Mouse (Mus musculus) embryonic facial prominence, embryonic 13.5 days (tissue): ENCODE results near the gene Gata2. TPM values are rescaled to one million over a fixed set of nuclear protein-coding genes. Genes with fewer than 3 reads are reported as not detected.
A peak's percentile ranks its signal among the peaks of the same experiment; 100 is the strongest.

Experiments
- ATAC-seq: fragments of 200-750 bp; cut with Nextera tagmentation; 2 replicates; pipeline ENCODE4 v1.8.0; 2017; ENCODE audit warnings: low read depth; ENCODE audit not compliant: insufficient number of reproducible peaks, insufficient read depth, low FRiP score, low TSS enrichment
- H3K27ac ChIP-seq: fragments of 300-500 bp; sonication (generic); 2 replicates; pipeline ENCODE4 v1.5.1; 2015; ENCODE audit warnings: moderate library complexity, mild to moderate bottlenecking, inconsistent platforms
- H3K27me3 ChIP-seq: fragments of 300-500 bp; sonication (generic); 2 replicates; pipeline ENCODE4 v1.6.1; 2015; ENCODE audit warnings: mild to moderate bottlenecking, inconsistent platforms
- H3K36me3 ChIP-seq: fragments of 300-500 bp; sonication (generic); 2 replicates; pipeline ENCODE4 v1.6.1; 2015; ENCODE audit warnings: mild to moderate bottlenecking, inconsistent platforms
- H3K4me1 ChIP-seq: fragments of 300-500 bp; sonication (generic); 2 replicates; pipeline ENCODE4 v1.6.1; 2015; ENCODE audit warnings: inconsistent platforms
- H3K4me2 ChIP-seq: fragments of 300-500 bp; sonication (generic); 2 replicates; pipeline ENCODE4 v1.6.1; 2015; ENCODE audit warnings: moderate library complexity, mild to moderate bottlenecking, inconsistent platforms
- H3K4me3 ChIP-seq: fragments of 300-500 bp; sonication (generic); 2 replicates; pipeline ENCODE4 v1.5.1; 2015; ENCODE audit warnings: mild to moderate bottlenecking, inconsistent platforms
- H3K9ac ChIP-seq: fragments of 300-500 bp; sonication (generic); 2 replicates; pipeline ENCODE4 v1.6.1; 2015; ENCODE audit warnings: mild to moderate bottlenecking, inconsistent platforms
- H3K9me3 ChIP-seq: fragments of 300-500 bp; sonication (generic); 2 replicates; pipeline ENCODE4 v1.6.1; 2016; ENCODE audit warnings: inconsistent platforms
- WGBS: fragments of 180-500 bp; shearing (Covaris S2); methylation state at CpG from one replicate; pipeline ENCODE4 v1.1.7; 2015; ENCODE audit warnings: mixed read lengths; 5-methylcytosine and 5-hydroxymethylcytosine counted together
- polyA plus RNA-seq: library from polyadenylated mRNA; unstranded; fragments of >200 nt; fragmentation: Nextera tagmentation; extraction: Ambion mirVana; gene quantifications from 2 replicates; pipeline ENCODE4 v1.2.1, GENCODE M21; 2015

Gene Gata2
- polyA plus RNA-seq, 1 experiment from 2014 or later = 54.9 TPM

GRCm38 (mm10) chr6:88216199-88216598, 22.5 kb downstream of the Gata2 start:
- Histone ChIP-seq H3K4me1 (no peaks in the 10 kb centered on the region), H3K4me3 (no peak overlapping the region), H3K4me2 (no peak overlapping the region), H3K27ac (no peak overlapping the region), H3K9me3 (0 out of 2 replicates have a peak, but pooled peaks cover 4% of the 10 kb centered on the region), H3K9ac (no peak overlapping the region), H3K36me3 (no peaks in the 10 kb centered on the region), H3K27me3 (no peaks in the 10 kb centered on the region)
- no peak for ATAC-seq
- WGBS = 65% methylated on average over 4 of the region's 4 CpGs

DNA sequence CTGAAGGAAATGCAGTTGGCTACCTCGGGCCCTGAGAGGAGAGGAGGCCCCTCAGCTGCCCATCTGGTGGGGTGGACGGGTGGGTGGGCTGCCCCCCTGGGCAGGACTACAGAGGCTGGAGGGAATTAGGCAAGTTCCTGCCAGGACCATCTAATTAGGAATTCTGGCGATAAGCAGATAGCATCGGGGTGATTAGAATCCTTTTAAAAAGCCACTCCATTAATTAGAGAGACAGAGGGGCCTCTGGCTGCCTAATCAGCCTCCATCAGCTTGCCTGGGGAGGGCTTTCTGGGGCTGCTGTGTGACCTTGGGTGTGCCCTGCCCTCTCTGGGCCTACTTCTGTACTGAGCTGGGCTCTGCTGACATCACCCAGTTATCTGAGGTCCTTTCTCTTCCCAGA, 25.4 kb downstream of the Gata2 start:
- 15% methylated on average over 4 of the region's 4 CpGs for WGBS
- Histone ChIP-seq H3K9ac (no peak overlapping the region), H3K27ac (no peak overlapping the region), H3K4me2 (no peak overlapping the region), H3K9me3 (0 out of 2 replicates have a peak, but pooled peaks cover 4% of the 10 kb centered on the region), H3K4me1 (no peaks in the 10 kb centered on the region), H3K36me3 (no peaks in the 10 kb centered on the region), H3K27me3 (no peaks in the 10 kb centered on the region), H3K4me3 (no peak overlapping the region)
- no peak for ATAC-seq

DNA sequence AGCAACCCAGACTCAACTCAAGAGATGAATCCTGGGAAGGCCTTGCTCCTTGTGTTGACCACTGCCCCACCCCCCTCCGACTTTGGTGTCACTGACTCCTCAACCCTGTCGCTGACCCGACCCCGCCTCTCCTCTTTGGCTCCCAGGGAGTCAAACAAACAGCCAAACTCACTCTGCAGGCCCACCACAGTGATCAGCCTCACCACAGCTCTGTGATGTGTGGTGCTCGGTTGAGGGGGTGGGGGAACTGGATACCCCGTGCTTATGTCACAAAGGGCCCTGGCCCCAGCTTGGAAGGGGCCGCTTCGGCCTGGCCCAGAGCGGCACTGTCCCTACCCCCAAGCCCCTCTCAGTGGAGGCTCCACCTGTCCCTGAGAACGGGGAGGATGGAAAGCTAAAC, 28.3 kb downstream of the Gata2 start, which contains the start of gene Dnajb8:
Gene Dnajb8, plus strand, starts transcription at position 301 of the 400 bp plus-strand sequence.
- H3K27me3 ChIP-seq = no peaks in the 10 kb centered on the region
- H3K4me3 ChIP-seq = no peak within 1 kb of the TSS
- H3K4me2 ChIP-seq = no peak within 1 kb of the TSS
- H3K9me3 ChIP-seq = 0 out of 2 replicates have a peak, but pooled peaks cover 4% of the 10 kb centered on the region
- H3K9ac ChIP-seq = no peak within 1 kb of the TSS
- H3K4me1 ChIP-seq = 0 out of 2 replicates have a peak, but pooled peaks cover 4% of the 10 kb centered on the region
- H3K36me3 ChIP-seq = no peaks in the 10 kb centered on the region
- WGBS = 54% methylated on average over 10 of the region's 10 CpGs
- ATAC-seq = no peak
- no peak within 1 kb of the TSS for H3K27ac ChIP-seq

GRCm38 (mm10) chr6:88226570-88226994, 32.9 kb downstream of the Gata2 start:
- Histone ChIP-seq H3K9me3 (no peaks in the 10 kb centered on the region), H3K27me3 (no peaks in the 10 kb centered on the region), H3K36me3 (no peaks in the 10 kb centered on the region), H3K4me2 (no peak overlapping the region), H3K4me1 (0 out of 2 replicates have a peak, but pooled peaks cover 4% of the 10 kb centered on the region), H3K9ac (no peak overlapping the region), H3K27ac (no peak overlapping the region), H3K4me3 (no peak overlapping the region)
- no peak for ATAC-seq
- 25% methylated on average over 5 of the region's 5 CpGs for WGBS

- ATAC-seq = no peak
- no peaks in the 10 kb centered on the region for H3K9me3 ChIP-seq
- H3K27me3 ChIP-seq = no peaks in the 10 kb centered on the region
- H3K27ac ChIP-seq = no peak overlapping the region
- H3K9ac ChIP-seq = no peak overlapping the region
- WGBS = 55% methylated on average over 7 of the region's 7 CpGs
- 0 out of 2 replicates have a peak, but pooled peaks cover 4% of the 10 kb centered on the region for H3K4me1 ChIP-seq
- H3K4me3 ChIP-seq = no peak overlapping the region
- no peaks in the 10 kb centered on the region for H3K36me3 ChIP-seq
- no peak overlapping the region for H3K4me2 ChIP-seq
These were observed 33.8 kb downstream of the Gata2 start for GRCm38 (mm10) chr6:88227537-88227936.

GRCm38 (mm10) chr6:88229221-88229620, 35.5 kb downstream of the Gata2 start:
- Histone ChIP-seq H3K36me3 (no peaks in the 10 kb centered on the region), H3K27me3 (no peaks in the 10 kb centered on the region), H3K27ac (no peak overlapping the region), H3K9me3 (no peaks in the 10 kb centered on the region), H3K9ac (no peak overlapping the region), H3K4me3 (no peak overlapping the region), H3K4me2 (no peak overlapping the region), H3K4me1 (0 out of 2 replicates have a peak, but pooled peaks cover 4% of the 10 kb centered on the region)
- ATAC-seq = no peak
- 84% methylated on average over 12 of the region's 12 CpGs for WGBS

DNA sequence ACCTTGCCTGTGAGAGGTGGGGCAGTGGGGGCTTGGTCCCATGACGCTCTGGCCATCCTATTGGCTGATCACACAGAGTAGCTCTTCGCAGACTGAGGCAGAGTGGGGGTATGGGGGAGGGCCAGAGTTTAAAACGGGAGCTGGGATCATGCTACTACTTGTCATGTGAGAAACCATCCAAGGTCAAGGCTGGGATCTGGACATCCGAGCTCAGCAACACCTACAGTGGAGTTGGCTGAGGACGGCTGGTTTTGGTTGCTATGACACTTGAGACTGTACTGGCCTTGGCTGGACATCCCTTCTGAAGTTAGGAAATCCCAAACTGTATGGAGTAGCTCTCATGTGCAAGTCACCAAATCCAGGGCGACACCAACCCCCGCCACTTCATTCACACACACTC, 38.1 kb downstream of the Gata2 start:
- peaks cover 23% of the 10 kb centered on the region for H3K27me3 ChIP-seq
- no peaks in the 10 kb centered on the region for H3K36me3 ChIP-seq
- H3K9ac ChIP-seq = no peak overlapping the region
- 75% methylated on average over 7 of the region's 7 CpGs for WGBS
- no peak overlapping the region for H3K4me2 ChIP-seq
- H3K27ac ChIP-seq = no peak overlapping the region
- H3K9me3 ChIP-seq = no peaks in the 10 kb centered on the region
- H3K4me1 ChIP-seq = peaks cover 13% of the 10 kb centered on the region
- ATAC-seq = no peak
- no peak overlapping the region for H3K4me3 ChIP-seq

- no peak overlapping the region for H3K4me3 ChIP-seq
- no peaks in the 10 kb centered on the region for H3K9me3 ChIP-seq
- peaks cover 23% of the 10 kb centered on the region for H3K27me3 ChIP-seq
- WGBS = 71% methylated on average over 6 of the region's 6 CpGs
- H3K27ac ChIP-seq = no peak overlapping the region
- H3K4me2 ChIP-seq = no peak overlapping the region
- no peak overlapping the region for H3K9ac ChIP-seq
- peaks cover 13% of the 10 kb centered on the region for H3K4me1 ChIP-seq
- no peak for ATAC-seq
- no peaks in the 10 kb centered on the region for H3K36me3 ChIP-seq
These were observed 38.5 kb downstream of the Gata2 start for GRCm38 (mm10) chr6:88232221-88232620.

DNA sequence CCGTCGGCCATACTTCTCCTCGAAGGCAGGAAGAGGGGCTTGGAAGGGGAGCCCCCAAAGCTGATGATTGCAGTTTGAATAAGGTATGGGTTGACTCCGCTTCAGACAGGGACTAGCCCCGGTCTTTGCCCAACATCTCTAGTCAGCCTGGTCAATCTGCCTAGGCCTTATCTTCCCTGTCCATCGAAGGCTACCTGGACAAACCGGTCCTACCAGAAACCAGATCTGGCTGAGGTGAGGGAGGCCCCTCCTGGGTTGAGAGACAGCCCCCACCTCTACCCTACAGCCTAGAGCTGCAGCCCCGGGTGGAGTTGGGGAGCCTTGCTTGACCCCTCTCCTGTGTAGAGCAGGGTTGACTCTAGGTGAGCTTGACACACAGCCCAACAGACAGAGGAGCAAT, 40.3 kb downstream of the Gata2 start:
- H3K27me3 ChIP-seq = peaks cover 30% of the 10 kb centered on the region

DNA sequence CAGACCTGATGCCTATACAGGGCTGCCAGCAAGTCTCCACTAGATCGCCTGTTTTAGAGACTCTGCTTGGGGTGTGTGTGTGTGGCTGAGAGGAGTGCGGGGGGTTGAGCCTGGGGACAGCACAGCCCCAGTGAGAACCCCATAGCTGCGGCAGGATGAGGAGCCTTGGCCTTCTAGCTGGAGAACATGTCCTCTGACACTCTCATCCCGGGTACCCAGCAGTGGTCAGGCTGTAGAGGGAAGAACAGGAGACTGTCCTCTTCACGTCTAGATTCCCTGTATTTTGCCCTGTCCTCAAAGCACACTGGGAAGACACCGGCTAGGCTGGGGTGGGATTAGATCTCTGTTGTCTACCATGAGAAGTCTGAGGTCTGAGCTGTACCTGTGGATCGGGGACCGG, 41.8 kb downstream of the Gata2 start:
- Histone ChIP-seq H3K27me3 (peaks cover 36% of the 10 kb centered on the region), H3K9me3 (no peaks in the 10 kb centered on the region), H3K36me3 (no peaks in the 10 kb centered on the region), H3K4me3 (no peak overlapping the region), H3K4me1 (peaks cover 13% of the 10 kb centered on the region), H3K27ac (no peak overlapping the region), H3K4me2 (peak overlapping the region; percentile 51; the same call in 1 of the 2 replicates), H3K9ac (0 out of 2 replicates have a peak overlapping the region, but pooled peaks have one; percentile 58)
- ATAC-seq = no peak
- 23% methylated on average over 8 of the region's 8 CpGs for WGBS

More for the DNA sequence above, 40.3 kb downstream of the Gata2 start:
- no peak overlapping the region for H3K4me2 ChIP-seq
- no peak for ATAC-seq
- H3K9me3 ChIP-seq = no peaks in the 10 kb centered on the region
- peaks cover 13% of the 10 kb centered on the region for H3K4me1 ChIP-seq
- H3K27ac ChIP-seq = no peak overlapping the region
- no peaks in the 10 kb centered on the region for H3K36me3 ChIP-seq
- no peak overlapping the region for H3K4me3 ChIP-seq
- H3K9ac ChIP-seq = no peak overlapping the region
- 67% methylated on average over 8 of the region's 8 CpGs for WGBS

- no peak for ATAC-seq
- WGBS = 3% methylated on average over 17 of the region's 17 CpGs
- peak overlapping the region; percentile 51 for H3K4me2 ChIP-seq
- peak overlapping the region; percentile 20; the same call in 1 of the 2 replicates for H3K4me3 ChIP-seq
- no peaks in the 10 kb centered on the region for H3K36me3 ChIP-seq
- no peak overlapping the region for H3K27ac ChIP-seq
- peaks cover 13% of the 10 kb centered on the region for H3K4me1 ChIP-seq
- H3K9me3 ChIP-seq = no peaks in the 10 kb centered on the region
- H3K27me3 ChIP-seq = peaks cover 36% of the 10 kb centered on the region
- peak overlapping the region; percentile 58; the same call in 1 of the 2 replicates for H3K9ac ChIP-seq
These were observed 42.3 kb downstream of the Gata2 start for GRCm38 (mm10) chr6:88235983-88236382.

GRCm38 (mm10) chr6:88236513-88236912, 42.8 kb downstream of the Gata2 start:
- Histone ChIP-seq H3K36me3 (no peaks in the 10 kb centered on the region), H3K9ac (no peak overlapping the region), H3K27ac (no peak overlapping the region), H3K9me3 (no peaks in the 10 kb centered on the region), H3K27me3 (peaks cover 36% of the 10 kb centered on the region), H3K4me3 (peak overlapping the region; percentile 20; the same call in 1 of the 2 replicates), H3K4me1 (peaks cover 13% of the 10 kb centered on the region), H3K4me2 (no peak overlapping the region)
- 22% methylated on average over 7 of the region's 7 CpGs for WGBS
- no peak for ATAC-seq
